Mouse (Mus musculus): Measurements from ENCODE around the gene Gm19965. TPM values are rescaled to one million over a fixed set of nuclear protein-coding genes. Genes with fewer than 3 reads are reported as not detected.

Gene Gm19965
- under 1 TPM in 1 of 2 experiments, not detected in 1; 0.84 TPM for polyA plus RNA-seq (2017; shearing (Covaris generic))

GRCm38 (mm10) chr1:116802683-116803082 is at the start of gene Gm19965:
TSS of gene Gm19965 (plus strand) at chr1:116802983.

All from inflammation-experienced regulatory T-cells (primary cell).